8 mouse cellular contexts compared by ENCODE assay signal in the genomic region with DNA sequence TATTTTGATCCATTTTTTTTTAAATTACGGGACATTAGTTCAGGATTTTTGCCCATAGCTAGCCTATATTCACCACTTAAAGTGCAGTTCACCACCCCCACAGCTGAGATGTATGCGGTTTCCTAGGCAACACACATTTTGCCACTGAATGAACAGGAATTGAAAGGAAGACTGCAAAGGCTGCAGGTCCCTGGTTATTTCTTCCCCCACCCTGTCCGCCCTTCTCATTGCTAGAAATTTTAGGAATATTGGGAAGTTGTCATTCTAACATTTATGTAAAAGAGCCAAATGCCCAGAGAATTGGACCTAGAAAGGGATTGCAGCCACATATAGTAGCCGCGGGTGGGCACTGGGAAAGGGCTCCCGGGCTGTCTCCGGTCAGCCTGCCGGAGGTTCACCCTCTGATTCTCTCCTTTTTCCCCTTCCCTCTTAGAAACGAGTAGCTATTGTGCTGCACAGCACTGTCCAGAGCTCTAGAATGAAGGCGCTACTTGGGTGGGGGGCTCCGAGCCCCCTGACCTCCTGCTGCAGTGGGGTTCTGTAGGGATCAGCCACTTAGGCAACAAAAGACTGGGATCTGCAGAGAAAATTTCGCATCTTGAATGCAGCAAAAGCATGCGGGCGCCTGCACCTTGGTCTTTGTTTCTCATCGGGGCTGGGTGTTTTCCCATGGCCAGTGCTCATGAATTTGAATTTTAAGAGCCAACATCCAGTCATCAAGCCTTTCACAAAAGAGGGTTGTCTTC. TPM values are rescaled to one million over a fixed set of nuclear protein-coding genes. Genes with fewer than 3 reads are reported as not detected.
DNase-seq lines count a peak whose midpoint lies in the region; ATAC-seq and TF ChIP-seq lines count a peak whose summit lies in the region.

No protein-coding gene starts in this region.

- TF ChIP-seq POLR2A in kidney, adult 2 months (IDR thresholded peaks at IDR 0.05; ENCODE audit: low read depth, low read length): no peak
- TF ChIP-seq POLR2A in brain, embryonic 14.5 days (IDR thresholded peaks at IDR 0.05; ENCODE audit: borderline replicate concordance, extremely low read depth, insufficient read depth, insufficient read length, poor library complexity, severe bottlenecking): peak; percentile 33; the same call in 1 of the 2 replicates

- ATAC-seq in kidney, embryonic 14.5 days (ENCODE audit: low FRiP score, low TSS enrichment): no peak
- no peak for ATAC-seq in forebrain, embryonic 13.5 days
- peak; percentile 31 for ATAC-seq in midbrain, embryonic 11.5 days (ENCODE audit: low FRiP score)

- H3K4me1 ChIP-seq in kidney, embryonic 14.5 days (ENCODE audit: control insufficient read depth, insufficient read depth, low read length): peaks cover 23% of the 10 kb centered on the region
- H3K4me1 ChIP-seq in kidney, adult 2 months (ENCODE audit: control insufficient read depth, insufficient read depth, low read length): peaks cover 7% of the 10 kb centered on the region; the same call in 1 of the 2 replicates
- H3K4me1 ChIP-seq in forebrain, embryonic 13.5 days: peaks cover 56% of the 10 kb centered on the region
- peaks cover 27% of the 10 kb centered on the region for H3K4me1 ChIP-seq in midbrain, embryonic 11.5 days (ENCODE audit: control insufficient read depth, insufficient read depth, low read length)

- H3K4me3 ChIP-seq in kidney, embryonic 14.5 days (ENCODE audit: low read length): peak overlapping the region; percentile 5; the same call in 1 of the 2 replicates
- H3K4me3 ChIP-seq in kidney, adult 2 months (ENCODE audit: insufficient read depth, low read depth, low read length): no peak overlapping the region
- peak overlapping the region; percentile 85 for H3K4me3 ChIP-seq in forebrain, embryonic 13.5 days
- peak overlapping the region; percentile 95 for H3K4me3 ChIP-seq in midbrain, embryonic 11.5 days (ENCODE audit: low read depth, low read length)

- H3K36me3 ChIP-seq in kidney, embryonic 14.5 days (ENCODE audit: control insufficient read depth, insufficient read depth, low read length): no peaks in the 10 kb centered on the region
- no peaks in the 10 kb centered on the region for H3K36me3 ChIP-seq in kidney, adult 2 months (ENCODE audit: control insufficient read depth, insufficient read depth, low read length)
- peaks cover 5% of the 10 kb centered on the region; the same call in 1 of the 2 replicates for H3K36me3 ChIP-seq in forebrain, embryonic 13.5 days (ENCODE audit: poor library complexity, severe bottlenecking)
- H3K36me3 ChIP-seq in midbrain, embryonic 11.5 days (ENCODE audit: control insufficient read depth, insufficient read depth, low read length): no peaks in the 10 kb centered on the region

- WGBS in kidney, embryonic 14.5 days: 8% methylated on average over 15 of the region's 15 CpGs
- 49% methylated on average over 15 of the region's 15 CpGs for WGBS in kidney, adult 2 months
- 2% methylated on average over 15 of the region's 15 CpGs for WGBS in forebrain, embryonic 13.5 days
- 2% methylated on average over 15 of the region's 15 CpGs for WGBS in midbrain, embryonic 11.5 days

- peak overlapping the region; percentile 28 for H3K4me2 ChIP-seq in kidney, embryonic 14.5 days (replicated peaks; ENCODE audit: low read depth, low read length)
- H3K4me2 ChIP-seq in forebrain, embryonic 13.5 days: peak overlapping the region; percentile 83
- H3K4me2 ChIP-seq in midbrain, embryonic 11.5 days: peak overlapping the region; percentile 96

- H3K27me3 ChIP-seq in kidney, embryonic 14.5 days (ENCODE audit: control insufficient read depth, insufficient read depth, low read length): 0 out of 2 replicates have a peak, but pooled peaks cover 4% of the 10 kb centered on the region
- H3K27me3 ChIP-seq in kidney, adult 2 months (replicated peaks; ENCODE audit: control insufficient read depth, insufficient read depth, low read length): no peaks in the 10 kb centered on the region
- no peaks in the 10 kb centered on the region for H3K27me3 ChIP-seq in forebrain, embryonic 13.5 days
- H3K27me3 ChIP-seq in midbrain, embryonic 11.5 days (ENCODE audit: control insufficient read depth, insufficient read depth, low read length): no peaks in the 10 kb centered on the region

- no peak for DNase-seq in kidney, adult 2 months
- DNase-seq in brain, embryonic 14.5 days (ENCODE audit: low read depth): peak; percentile 95
- DNase-seq in midbrain, embryonic 11.5 days (ENCODE audit: low spot score, missing footprints): peak; percentile 98
- no peak for DNase-seq in Muller cell, postnatal 12 days (ENCODE audit: inconsistent ontology term)
- no peak for DNase-seq in layer of hippocampus, adult 18-20 months (ENCODE audit: low spot score in 2 of 2)
- DNase-seq in thymus, postnatal 4 days: no peak

- no peak overlapping the region for H3K27ac ChIP-seq in kidney, embryonic 14.5 days (ENCODE audit: low read depth, low read length)
- H3K27ac ChIP-seq in kidney, adult 2 months (ENCODE audit: insufficient read depth, low read depth, low read length): no peak overlapping the region
- peak overlapping the region; percentile 100 for H3K27ac ChIP-seq in forebrain, embryonic 13.5 days
- H3K27ac ChIP-seq in midbrain, embryonic 11.5 days (ENCODE audit: low read depth, low read length): peak overlapping the region; percentile 100

- no peaks in the 10 kb centered on the region for H3K9me3 ChIP-seq in kidney, embryonic 14.5 days (ENCODE audit: control insufficient read depth, low read length)
- H3K9me3 ChIP-seq in forebrain, embryonic 13.5 days (replicated peaks): no peaks in the 10 kb centered on the region
- H3K9me3 ChIP-seq in midbrain, embryonic 11.5 days (ENCODE audit: control insufficient read depth, low read length): no peaks in the 10 kb centered on the region

- TF ChIP-seq CTCF in kidney, adult 2 months (conservative IDR thresholded peaks at IDR 0.05; ENCODE audit: insufficient read depth, insufficient read length, low read depth, low read length): no peak
- no peak for TF ChIP-seq CTCF in brain, embryonic 14.5 days (IDR thresholded peaks at IDR 0.05; ENCODE audit: borderline replicate concordance, extremely low read depth, insufficient read depth, insufficient read length)

- no peak overlapping the region; the same call in 1 of the 2 replicates for H3K9ac ChIP-seq in kidney, embryonic 14.5 days (ENCODE audit: low read depth, low read length)
- H3K9ac ChIP-seq in forebrain, embryonic 13.5 days: peak overlapping the region; percentile 99
- peak overlapping the region; percentile 85 for H3K9ac ChIP-seq in midbrain, embryonic 11.5 days (ENCODE audit: low read length)

RNA-seq across cellular contexts. Expression of gene Tubb2b, which starts 3.2 kb away (rescaled TPM):
- 17.4 and 23.6 TPM in 2 replicates for polyA plus RNA-seq in kidney, embryonic 14.5 days (2014; fragmentation: Nextera tagmentation; extraction: Ambion mirVana)
- 27.6 and 30.5 TPM in 2 replicates for polyA plus RNA-seq in kidney, adult 2 months (2012; rRNA removed)
- 7,416 and 8,191 TPM in 2 replicates for polyA plus RNA-seq in brain, embryonic 14.5 days (2012; rRNA removed)
- polyA plus RNA-seq in forebrain, embryonic 13.5 days (2015; fragmentation: Nextera tagmentation; extraction: Ambion mirVana): 559 and 618 TPM in 2 replicates
- polyA plus RNA-seq in midbrain, embryonic 11.5 days (2014; fragmentation: Nextera tagmentation; extraction: Ambion mirVana): 307 and 321 TPM in 2 replicates
- 100 to 1,000 TPM; 192 to 215 TPM for total RNA-seq in layer of hippocampus, adult 18-20 months (2021)

RNA-seq across cellular contexts. Expression of gene Psmg4, which starts 29.3 kb away (rescaled TPM):
- polyA plus RNA-seq in kidney, embryonic 14.5 days (2014; fragmentation: Nextera tagmentation; extraction: Ambion mirVana): 84.6 and 100 TPM in 2 replicates
- 88.7 and 96.2 TPM in 2 replicates for polyA plus RNA-seq in kidney, adult 2 months (2012; rRNA removed)
- 113 and 208 TPM in 2 replicates for polyA plus RNA-seq in brain, embryonic 14.5 days (2012; rRNA removed)
- 121 and 128 TPM in 2 replicates for polyA plus RNA-seq in forebrain, embryonic 13.5 days (2015; fragmentation: Nextera tagmentation; extraction: Ambion mirVana)
- 115 and 120 TPM in 2 replicates for polyA plus RNA-seq in midbrain, embryonic 11.5 days (2014; fragmentation: Nextera tagmentation; extraction: Ambion mirVana)
- total RNA-seq in layer of hippocampus, adult 18-20 months (2021): 10 to 100 TPM; 24.9 to 29.2 TPM

RNA-seq across cellular contexts. Expression of gene Tubb2a, which starts 55.7 kb away (rescaled TPM):
- 62.1 and 73.4 TPM in 2 replicates for polyA plus RNA-seq in kidney, embryonic 14.5 days (2014; fragmentation: Nextera tagmentation; extraction: Ambion mirVana)
- 152 and 164 TPM in 2 replicates for polyA plus RNA-seq in kidney, adult 2 months (2012; rRNA removed)
- polyA plus RNA-seq in brain, embryonic 14.5 days (2012; rRNA removed): 3,454 and 3,966 TPM in 2 replicates
- 761 and 874 TPM in 2 replicates for polyA plus RNA-seq in forebrain, embryonic 13.5 days (2015; fragmentation: Nextera tagmentation; extraction: Ambion mirVana)
- 398 and 417 TPM in 2 replicates for polyA plus RNA-seq in midbrain, embryonic 11.5 days (2014; fragmentation: Nextera tagmentation; extraction: Ambion mirVana)
- total RNA-seq in layer of hippocampus, adult 18-20 months (2021): 100 to 1,000 TPM; 919 to 955 TPM

Comparison
In these comparisons a context has a peak if more than half of its experiments do, and no peak if none do; other contexts are left out.
1. H3K27ac ChIP-seq: peak in forebrain, embryonic 13.5 days (single experiment) and midbrain, embryonic 11.5 days (single experiment); none in kidney, embryonic 14.5 days (single experiment) and kidney, adult 2 months (single experiment).
2. H3K4me2 ChIP-seq: peak in every context shown above with its lines; median percentile 96 in midbrain, embryonic 11.5 days; 83 in forebrain, embryonic 13.5 days; 28 in kidney, embryonic 14.5 days.
3. DNase-seq: peak in brain, embryonic 14.5 days (single experiment) and midbrain, embryonic 11.5 days (single experiment); none in kidney, adult 2 months (single experiment), Muller cell, postnatal 12 days (single experiment), layer of hippocampus, adult 18-20 months (0 of 2) and thymus, postnatal 4 days (single experiment).
4. RNA of gene Tubb2b, which starts 3.2 kb away (polyA plus RNA-seq): 7,416 to 8,191 TPM in brain, embryonic 14.5 days; 559 to 618 TPM in forebrain, embryonic 13.5 days, 307 to 321 TPM in midbrain, embryonic 11.5 days, 27.6 to 30.5 TPM in kidney, adult 2 months and 17.4 to 23.6 TPM in kidney, embryonic 14.5 days; every median in the first group is over 10 times any median in the second.